Mouse (Mus musculus) cerebral cortex, adult 2 months (tissue): ENCODE data around the gene Wdr19.

ENCODE experiments used
- WGBS: fragments of 180-500 bp; shearing (Covaris S2); methylation state at CpG from one replicate; pipeline ENCODE4 v1.1.7; 2018; 5-methylcytosine and 5-hydroxymethylcytosine counted together

The Wdr19 gene

GRCm38 (mm10) chr5:65299623-65300022 is 100.1 kb downstream of the Wdr19 start:
- 91% methylated on average over 1 of the region's 1 CpGs for WGBS

- WGBS: 96% methylated on average over 9 of the region's 9 CpGs
Observed at GRCm38 (mm10) chr5:65300121-65300520, 100.6 kb downstream of the Wdr19 start.

- 57% methylated on average over 9 of the region's 9 CpGs for WGBS
Observed at GRCm38 (mm10) chr5:65305516-65305915, 106.0 kb downstream of the Wdr19 start.

GRCm38 (mm10) chr5:65308208-65308607 is 108.7 kb downstream of the Wdr19 start:
- 84% methylated on average over 7 of the region's 7 CpGs for WGBS

GRCm38 (mm10) chr5:65308866-65309265 is 109.4 kb downstream of the Wdr19 start:
- 91% methylated on average over 3 of the region's 3 CpGs for WGBS
